Mouse (Mus musculus) skeletal muscle tissue, adult 2 months (tissue): ENCODE measurements at regions not wholly inside any gene's neighbourhood (a gene's known extent, or its start where the extent isn't known, plus 50 kb on each side); places are given as distances from the start of the nearest gene placed in this dataset.

Experiments used
- DNase-seq: peaks from one replicate; pipeline ENCODE4 v3.0.0-alpha.2; 2012; ENCODE audit warnings: low read depth, low spot score

GRCm38 (mm10) chr1:88623040-88623439, 79.0 kb downstream of the Arl4c start:
- DNase-seq, result no peak

- no peak for DNase-seq
These were observed 79.7 kb downstream of the Arl4c start for GRCm38 (mm10) chr1:88622356-88622755.

- DNase-seq, result no peak
These were observed 80.8 kb downstream of the Arl4c start for GRCm38 (mm10) chr1:88621214-88621613.

GRCm38 (mm10) chr1:88613007-88613406, 89.0 kb downstream of the Arl4c start:
- DNase-seq, result no peak

- no peak for DNase-seq
These were observed 90.8 kb downstream of the Arl4c start for GRCm38 (mm10) chr1:88611241-88611640.

- no peak for DNase-seq
These were observed 91.2 kb downstream of the Arl4c start for GRCm38 (mm10) chr1:88610810-88611209.

- no peak for DNase-seq
These were observed 93.2 kb downstream of the Arl4c start for GRCm38 (mm10) chr1:88608826-88609225.

- DNase-seq, result no peak
These were observed 93.8 kb downstream of the Arl4c start for GRCm38 (mm10) chr1:88608236-88608635.

- no peak for DNase-seq
These were observed 95.8 kb upstream of the Glrp1 start for GRCm38 (mm10) chr1:88605616-88606190.

GRCm38 (mm10) chr1:88602241-88602640, 92.4 kb upstream of the Glrp1 start:
- no peak for DNase-seq

- DNase-seq, result no peak
These were observed 91.9 kb upstream of the Glrp1 start for GRCm38 (mm10) chr1:88601801-88602200.

- DNase-seq, result no peak
These were observed 90.3 kb upstream of the Glrp1 start for GRCm38 (mm10) chr1:88600145-88600544.

GRCm38 (mm10) chr1:88594484-88595254, 84.8 kb upstream of the Glrp1 start:
- no peak for DNase-seq

- no peak for DNase-seq
These were observed 82.2 kb upstream of the Glrp1 start for GRCm38 (mm10) chr1:88592036-88592435.

GRCm38 (mm10) chr1:88590802-88591380, 81.0 kb upstream of the Glrp1 start:
- no peak for DNase-seq

GRCm38 (mm10) chr1:88588747-88589146, 78.9 kb upstream of the Glrp1 start:
- DNase-seq, result no peak

GRCm38 (mm10) chr1:88586823-88587820, 77.3 kb upstream of the Glrp1 start:
- peak; percentile 59 for DNase-seq

GRCm38 (mm10) chr1:88586128-88586527, 76.3 kb upstream of the Glrp1 start:
- no peak for DNase-seq

- no peak for DNase-seq
These were observed 74.7 kb upstream of the Glrp1 start for GRCm38 (mm10) chr1:88584515-88585033.

GRCm38 (mm10) chr1:88578231-88578620, 68.4 kb upstream of the Glrp1 start:
- DNase-seq, result no peak

- DNase-seq, result no peak
These were observed 67.8 kb upstream of the Glrp1 start for GRCm38 (mm10) chr1:88577498-88578230.
